Mouse (Mus musculus) embryonic fibroblast, embryonic 13.5 days (primary cell): ENCODE data around the gene Brd3.

ENCODE experiments used
- CTCF ChIP-seq: IDR thresholded peaks from 2 replicates; pipeline ENCODE4 v1.5.1; 2011; ENCODE audit warnings: mild to moderate bottlenecking, control low read depth, low read length, moderate library complexity, borderline replicate concordance; ENCODE audit not compliant: insufficient read depth
- POLR2A ChIP-seq: IDR thresholded peaks from 2 replicates; pipeline ENCODE4 v1.6.1; 2011; ENCODE audit warnings: low read depth, mild to moderate bottlenecking, control low read depth, low read length, moderate library complexity

DNA sequence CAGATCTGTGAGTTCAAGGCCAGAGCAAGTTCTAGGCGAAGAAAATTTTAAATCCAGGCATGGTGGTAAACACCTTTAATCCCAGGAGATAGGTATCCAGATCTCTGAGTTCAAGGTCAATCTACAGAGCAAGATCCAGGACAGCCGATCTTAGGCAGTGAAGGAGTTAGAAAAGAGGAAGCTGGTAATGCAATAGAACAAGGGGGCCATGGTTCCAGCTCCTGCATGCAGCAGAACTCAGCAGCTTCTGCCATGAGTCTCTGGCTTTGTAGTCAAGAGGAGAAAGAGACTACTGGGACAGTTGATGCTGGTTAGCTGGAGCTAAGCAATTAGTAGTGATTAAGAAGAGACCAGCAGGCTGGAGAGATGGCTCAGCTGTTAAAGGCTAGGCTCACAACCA is 105.9 kb downstream of the Brd3 start:
- no peak for TF ChIP-seq CTCF
- TF ChIP-seq POLR2A = no peak
